Mouse (Mus musculus): Measurements from ENCODE around the gene Clstn1.
A peak's percentile ranks its signal among the peaks of the same experiment; 100 is the strongest.

Clstn1 gene

GRCm38 (mm10) chr4:149675378-149676261 is 89.4 kb downstream of the Clstn1 start:
- peak; percentile 55 to 75 for DNase-seq (ENCODE audit: low spot score in 2 of 2)

- no peak for DNase-seq (ENCODE audit: low spot score in 2 of 2)
Observed at GRCm38 (mm10) chr4:149678006-149678405, 91.7 kb downstream of the Clstn1 start.

- no peak for DNase-seq (ENCODE audit: low spot score in 2 of 2)
Observed at GRCm38 (mm10) chr4:149679056-149679770, 92.9 kb downstream of the Clstn1 start.

GRCm38 (mm10) chr4:149683875-149684274 is 97.6 kb downstream of the Clstn1 start:
- no peak for DNase-seq (ENCODE audit: low spot score in 2 of 2)

GRCm38 (mm10) chr4:149684841-149685623 is 98.8 kb downstream of the Clstn1 start:
- no peak for DNase-seq (ENCODE audit: low spot score in 2 of 2)

- DNase-seq (ENCODE audit: low spot score in 2 of 2) = no peak
Observed at GRCm38 (mm10) chr4:149688861-149689260, 102.6 kb downstream of the Clstn1 start.

GRCm38 (mm10) chr4:149689822-149690700 is 103.8 kb downstream of the Clstn1 start:
- DNase-seq (ENCODE audit: low spot score in 2 of 2) = no peak

- DNase-seq (ENCODE audit: low spot score in 2 of 2) = no peak
Observed at GRCm38 (mm10) chr4:149690828-149691280, 104.6 kb downstream of the Clstn1 start.

GRCm38 (mm10) chr4:149691368-149691767 is 105.1 kb downstream of the Clstn1 start:
- no peak for DNase-seq (ENCODE audit: low spot score in 2 of 2)

GRCm38 (mm10) chr4:149696189-149696971 is 110.1 kb downstream of the Clstn1 start:
- no peak for DNase-seq (ENCODE audit: low spot score in 2 of 2)

- no peak for DNase-seq (ENCODE audit: low spot score in 2 of 2)
Observed at GRCm38 (mm10) chr4:149697506-149698196, 111.4 kb downstream of the Clstn1 start.

GRCm38 (mm10) chr4:149698197-149698821 is 112.0 kb downstream of the Clstn1 start:
- peak in 1 of 2 experiments; percentile 32 for DNase-seq (ENCODE audit: low spot score in 2 of 2)

All from cerebellum, postnatal 4 days (tissue).